Mouse (Mus musculus) right cerebral cortex, postnatal 25 days (tissue): ENCODE data around the gene Kcnmb2.
A peak's percentile ranks its signal among the peaks of the same experiment; 100 is the strongest.

Source experiments
- DNase-seq: peaks from one replicate; pipeline ENCODE4 v3.0.0; 2022

Kcnmb2 gene

DNA sequence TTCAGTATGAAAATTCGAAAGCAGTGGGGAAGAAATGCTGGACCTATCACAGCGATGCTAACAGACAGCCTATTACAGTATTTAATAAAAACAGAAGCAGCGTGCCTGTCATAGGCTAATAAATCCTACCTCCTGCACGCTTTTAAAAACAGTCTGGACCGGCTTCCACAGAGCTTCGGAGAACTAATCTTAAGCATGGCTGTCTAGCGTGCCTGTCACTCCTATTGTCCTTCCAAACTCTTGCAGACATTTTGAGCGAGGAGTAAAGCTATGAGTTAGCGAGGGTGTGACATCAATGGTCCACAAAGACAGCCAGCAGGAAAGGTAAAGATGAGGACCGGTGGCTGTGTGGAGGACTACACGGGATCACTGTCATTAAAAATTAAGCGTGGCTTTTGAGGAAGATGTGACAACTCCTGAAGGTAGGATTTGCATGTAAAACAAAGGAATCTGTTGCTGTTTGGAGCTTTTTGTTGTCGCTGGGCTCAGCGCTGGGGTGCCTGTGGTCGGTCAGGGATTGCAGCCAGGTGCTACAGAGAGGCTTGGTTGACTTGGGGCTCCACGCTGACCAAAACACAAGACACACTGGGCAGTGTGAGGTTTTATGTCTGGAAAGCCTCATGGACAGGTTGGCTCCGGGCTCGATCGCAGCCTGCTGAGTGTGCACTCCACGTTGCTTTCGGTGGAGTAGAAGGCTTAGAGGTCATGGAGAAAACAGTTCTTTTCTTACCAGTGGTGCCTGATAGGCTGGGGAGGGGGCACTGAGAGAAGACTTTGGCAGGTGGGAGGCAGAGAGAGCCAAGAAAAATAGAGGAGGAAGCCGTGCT lies at the start of gene Kcnmb2:
Kcnmb2 (plus strand) TSS at position 4 of the 827 bp plus-strand sequence.
- no peak for DNase-seq

DNA sequence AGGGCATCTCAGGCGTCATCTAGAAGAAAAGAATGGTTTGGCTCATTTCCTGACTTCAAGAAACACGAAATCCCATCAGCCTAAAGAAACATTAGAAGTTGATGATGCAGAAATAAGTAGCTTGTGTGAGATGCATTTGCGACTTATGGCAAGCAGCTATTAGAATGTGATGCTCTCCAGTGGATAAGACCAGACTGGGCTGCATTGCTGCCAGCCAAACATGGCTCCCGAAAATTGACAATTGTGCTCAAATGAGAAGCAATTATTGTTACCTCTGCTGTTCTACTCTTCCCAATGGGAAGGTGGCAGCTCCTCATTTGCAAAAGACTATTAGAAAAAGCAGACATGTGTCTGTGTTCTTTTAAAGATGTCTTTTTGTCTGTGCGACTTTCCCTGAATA lies 38.8 kb upstream of the Kcnmb2 start:
- DNase-seq: no peak

DNA sequence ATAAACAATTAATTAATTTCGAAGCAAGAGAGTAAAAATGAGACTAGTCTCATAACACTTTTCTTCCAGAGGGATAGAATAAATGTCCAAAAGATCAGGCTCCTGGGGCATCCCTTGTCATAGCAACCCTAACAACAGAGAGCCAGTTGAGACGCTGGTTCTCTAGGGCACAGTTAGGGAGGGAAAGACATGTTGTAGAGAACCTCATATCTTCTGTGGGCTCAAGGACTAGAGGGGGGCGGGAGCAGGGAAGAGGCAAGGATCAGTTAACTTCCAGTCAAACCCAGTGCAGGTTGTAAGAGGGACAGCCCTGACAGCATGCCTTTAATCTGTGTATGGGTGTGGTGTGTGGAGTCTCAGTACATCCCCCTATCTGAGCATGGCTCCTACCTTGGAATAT lies 38.2 kb upstream of the Kcnmb2 start:
- no peak for DNase-seq

DNA sequence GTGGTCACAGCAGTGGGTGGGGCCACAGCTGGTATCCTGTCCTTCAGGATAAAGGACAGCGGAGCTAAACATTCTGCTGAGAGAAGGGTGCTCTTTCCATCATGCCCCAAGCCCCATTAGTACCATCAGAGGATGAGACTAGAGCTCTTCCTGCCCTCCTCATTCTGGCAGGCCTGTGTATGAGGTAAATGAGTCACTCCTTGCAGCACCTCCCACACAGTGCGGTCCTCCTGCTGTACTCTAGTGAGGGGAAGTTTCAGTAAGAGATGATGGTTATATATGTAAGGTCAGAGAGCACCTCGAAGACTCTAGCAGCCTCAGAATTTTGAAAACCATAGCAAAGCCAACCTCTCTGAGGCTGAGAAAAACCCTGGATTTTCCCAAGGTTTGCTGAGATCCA lies 30.8 kb upstream of the Kcnmb2 start:
- peak; percentile 15 for DNase-seq

DNA sequence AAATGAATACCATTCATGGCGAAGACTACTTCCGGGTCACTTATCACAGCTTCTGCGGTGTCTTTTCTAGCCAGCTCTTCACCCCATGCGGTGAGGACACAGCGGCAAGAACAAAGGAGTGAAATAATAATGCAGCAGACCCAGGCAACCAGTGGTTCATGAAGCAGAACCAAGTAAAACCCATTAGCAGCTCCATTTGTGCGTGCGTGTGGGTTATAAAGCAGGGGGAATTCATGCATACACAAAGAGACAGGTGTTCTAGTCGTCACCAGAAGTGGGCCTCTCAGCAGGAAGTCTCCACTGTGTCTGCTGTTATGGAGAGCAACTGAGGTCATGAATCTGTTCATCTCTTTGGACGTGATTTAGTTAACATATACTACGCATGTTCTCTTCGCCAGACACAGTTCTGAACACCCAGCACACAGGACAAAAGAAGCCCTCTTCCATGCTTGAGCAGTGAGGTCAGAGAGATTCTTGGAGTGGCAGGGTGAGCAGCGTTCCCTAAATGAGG lies 19.6 kb upstream of the Kcnmb2 start:
- DNase-seq: no peak

DNA sequence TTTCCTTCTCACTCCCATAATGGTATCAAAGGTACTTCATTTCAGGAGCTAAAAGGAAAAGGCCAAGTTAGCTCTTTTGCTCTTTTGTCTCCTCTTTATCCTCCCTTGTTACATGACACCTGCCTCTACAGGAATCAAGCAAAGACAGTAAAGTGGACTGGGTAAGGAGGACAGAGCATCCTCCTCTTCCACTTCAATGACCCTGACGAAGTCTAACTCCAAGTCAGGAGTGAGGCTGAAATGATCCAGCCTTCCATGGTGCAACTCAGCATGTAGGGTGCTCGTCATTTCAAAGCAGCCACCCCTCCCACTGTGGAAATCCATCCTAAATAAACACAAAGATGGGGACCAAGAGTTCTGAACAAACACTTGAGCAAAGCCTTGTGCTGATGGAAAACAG lies 9.7 kb upstream of the Kcnmb2 start:
- no peak for DNase-seq

DNA sequence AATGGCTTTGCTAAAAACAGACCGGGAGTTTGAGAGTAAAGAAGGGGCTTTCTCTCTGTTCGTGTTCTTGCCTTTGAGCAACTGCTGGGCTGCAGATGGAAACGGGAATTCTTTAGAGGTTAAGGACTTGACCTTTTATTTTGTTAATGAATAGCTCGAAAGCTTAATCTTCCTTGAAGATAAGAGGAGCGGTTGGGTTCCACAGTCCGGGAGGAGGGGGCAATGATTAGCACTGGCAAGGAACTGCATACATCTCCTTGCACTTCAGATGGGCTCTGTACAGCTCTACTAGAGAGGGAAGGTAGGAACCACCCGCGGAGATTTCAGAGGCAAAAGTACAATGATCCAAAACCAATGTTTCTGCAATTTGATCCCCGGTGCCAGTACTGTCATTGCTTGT lies 1.2 kb downstream of the Kcnmb2 start:
- DNase-seq: no peak

DNA sequence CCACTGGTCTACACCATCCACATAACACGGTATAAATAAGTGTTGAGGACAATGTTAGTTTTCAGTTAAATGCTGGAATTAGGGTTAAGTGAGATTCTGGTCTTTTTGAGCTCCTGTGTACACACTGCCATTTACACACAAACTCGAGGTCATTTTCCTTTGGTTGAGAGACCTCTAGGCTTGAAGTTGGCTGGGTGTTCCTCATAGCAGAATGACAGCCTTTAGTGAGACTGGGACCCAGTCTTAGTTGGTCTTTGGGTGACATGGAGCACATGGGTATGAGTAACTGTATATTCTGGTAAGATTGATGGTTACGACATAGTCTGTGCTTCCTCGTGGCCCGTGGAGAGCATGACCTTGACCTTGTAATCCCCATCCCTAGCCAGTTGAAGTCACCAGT lies 1.8 kb downstream of the Kcnmb2 start:
- no peak for DNase-seq

DNA sequence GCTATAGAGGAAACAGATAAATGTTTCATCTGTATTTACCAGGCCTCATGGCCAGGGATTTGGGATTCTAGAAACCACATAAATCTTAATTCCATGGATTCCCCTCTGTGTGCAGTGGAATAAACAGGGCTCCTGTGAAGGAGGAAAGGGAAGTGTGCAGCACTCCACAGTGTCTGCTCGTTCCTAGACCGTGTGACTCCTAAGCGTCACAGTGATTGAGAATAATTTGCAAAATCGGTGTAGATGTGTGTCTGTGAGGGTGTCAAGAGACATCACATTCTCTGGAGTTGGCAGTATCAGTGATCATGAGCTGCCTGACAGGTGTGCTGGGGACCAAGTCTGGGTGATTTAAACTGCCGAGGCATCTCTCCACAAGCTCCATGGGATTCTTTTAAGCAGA lies 8.9 kb downstream of the Kcnmb2 start:
- DNase-seq: no peak

DNA sequence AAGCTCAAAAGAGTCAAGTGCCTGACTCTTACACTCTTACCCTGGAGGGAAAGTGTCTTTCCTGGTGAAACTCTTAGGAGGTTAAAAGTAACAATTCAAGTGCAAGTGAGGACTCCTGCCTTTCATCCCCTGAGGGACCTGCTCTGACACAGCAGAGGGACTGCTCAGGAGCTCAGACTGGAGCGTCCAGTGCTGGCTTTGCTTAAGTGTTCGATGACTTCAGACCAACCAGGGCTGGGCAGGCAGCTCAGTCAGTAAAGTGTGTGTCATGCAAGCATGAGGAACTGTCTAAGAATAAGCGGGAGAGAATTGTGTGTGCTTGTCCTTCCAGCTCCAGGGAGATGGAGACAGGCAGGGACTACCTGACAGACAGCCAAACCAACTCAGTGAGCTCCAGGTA lies 9.4 kb downstream of the Kcnmb2 start:
- DNase-seq: no peak

DNA sequence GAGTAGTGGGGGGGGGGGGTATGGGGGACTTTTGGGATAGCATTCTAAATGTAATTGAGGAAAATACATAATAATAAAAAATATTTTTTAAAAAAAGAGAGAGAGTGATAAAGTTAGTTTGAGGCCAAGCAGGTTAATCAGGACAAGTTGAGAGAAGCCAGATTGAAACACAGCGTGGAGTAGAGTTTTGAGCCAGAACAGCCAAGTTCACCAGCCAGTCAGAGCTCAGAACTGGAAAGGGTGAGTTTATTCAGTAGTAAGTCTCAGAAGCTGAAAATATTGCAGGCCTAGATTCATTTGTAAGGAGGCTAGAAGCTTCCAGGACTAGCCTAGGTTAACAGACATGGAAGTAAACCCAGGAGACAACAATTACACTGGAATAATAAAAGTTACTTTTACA lies 26.2 kb downstream of the Kcnmb2 start:
- no peak for DNase-seq

DNA sequence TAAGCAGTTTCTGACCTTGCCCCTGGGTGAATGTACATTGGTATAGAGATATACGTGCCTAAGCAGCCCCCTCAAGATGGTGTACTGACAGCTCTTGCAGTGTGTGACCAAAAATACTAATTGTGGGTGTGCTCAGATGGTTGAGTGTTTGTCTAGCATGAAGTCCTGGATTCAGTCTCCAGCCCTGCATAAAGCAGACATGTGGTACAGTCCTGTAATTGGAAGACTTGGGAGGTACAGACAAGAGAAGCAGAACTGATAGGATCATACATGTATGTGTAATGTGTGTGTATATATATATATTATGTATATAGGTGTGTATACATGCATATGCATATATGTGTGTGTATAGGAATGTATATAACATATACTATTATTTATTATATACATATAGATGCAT lies 32.4 kb downstream of the Kcnmb2 start:
- DNase-seq: no peak

DNA sequence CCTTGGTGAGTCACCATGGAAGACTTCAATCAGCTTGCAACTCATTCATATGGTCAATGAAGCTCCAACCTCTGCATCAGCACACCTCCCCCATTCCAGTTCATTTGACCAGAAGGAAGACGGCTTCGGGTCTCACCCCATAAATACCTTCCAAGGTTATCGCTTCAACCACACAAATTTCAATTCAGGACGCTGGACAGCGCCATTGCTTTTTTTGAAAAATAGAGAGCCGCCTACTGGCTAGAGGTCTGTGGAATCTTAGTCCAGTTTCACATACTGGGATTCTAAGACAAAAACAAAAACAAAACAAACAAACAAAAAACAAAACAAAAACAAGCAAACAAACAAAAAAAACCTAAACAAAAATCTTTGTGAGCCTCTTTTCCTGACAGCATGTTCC lies 39.2 kb downstream of the Kcnmb2 start:
- no peak for DNase-seq

DNA sequence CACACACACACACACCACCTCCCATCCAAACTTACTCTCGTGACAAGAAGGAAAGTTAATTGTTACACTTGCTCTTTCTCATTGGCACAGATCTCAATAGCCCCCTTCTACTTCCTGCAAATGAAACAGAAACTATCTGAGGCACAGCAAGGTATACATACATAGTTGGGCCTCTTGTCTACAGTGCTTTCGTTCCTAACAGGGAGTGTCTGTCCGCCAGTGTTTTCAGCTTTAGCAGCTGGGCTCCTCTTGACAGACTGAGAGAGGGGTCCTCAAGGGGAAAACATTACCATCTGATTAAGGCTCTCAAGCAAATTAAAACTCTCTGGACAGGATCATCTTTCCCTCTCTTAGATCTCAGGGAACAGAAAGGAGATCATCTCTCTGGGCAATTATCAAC lies 51.9 kb downstream of the Kcnmb2 start:
- DNase-seq: no peak

DNA sequence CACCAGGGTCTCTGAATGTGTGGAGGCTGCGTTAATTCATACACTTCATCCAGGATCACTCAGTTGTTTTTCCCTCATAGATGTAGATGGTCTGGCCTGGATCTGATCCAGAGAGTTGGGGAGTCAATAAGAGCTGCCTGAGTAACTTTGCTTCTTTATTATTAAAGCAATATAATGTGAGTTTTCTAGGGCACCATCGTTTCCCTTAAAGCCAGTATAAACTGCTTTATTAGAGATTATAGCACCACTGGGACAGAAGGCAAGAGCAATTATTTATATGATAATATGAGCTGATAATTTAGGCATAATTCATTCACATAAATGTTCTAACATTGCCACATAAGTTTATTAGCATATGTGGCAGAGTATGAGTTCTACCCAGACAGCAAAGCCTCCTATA lies 52.7 kb downstream of the Kcnmb2 start:
- DNase-seq: no peak

DNA sequence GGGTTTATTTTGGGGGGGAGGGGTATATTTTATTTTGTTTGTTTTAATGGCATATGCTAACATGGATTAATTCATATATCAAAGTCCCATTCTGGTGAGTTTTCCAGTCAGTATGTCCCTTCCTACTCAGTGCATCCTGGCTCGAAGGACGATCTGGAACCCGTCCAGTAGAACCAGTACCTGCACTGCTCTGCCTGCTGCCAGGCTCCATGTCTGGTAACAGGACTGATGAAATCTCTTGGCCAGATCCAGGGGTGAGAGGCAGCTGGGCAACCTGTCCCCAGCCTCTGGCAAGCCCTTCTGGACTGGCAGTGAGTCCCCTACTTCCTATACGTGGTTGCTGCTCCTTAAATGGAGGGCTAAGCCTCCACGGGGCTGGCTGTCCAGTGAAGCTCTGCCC lies 57.5 kb downstream of the Kcnmb2 start:
- DNase-seq: no peak

DNA sequence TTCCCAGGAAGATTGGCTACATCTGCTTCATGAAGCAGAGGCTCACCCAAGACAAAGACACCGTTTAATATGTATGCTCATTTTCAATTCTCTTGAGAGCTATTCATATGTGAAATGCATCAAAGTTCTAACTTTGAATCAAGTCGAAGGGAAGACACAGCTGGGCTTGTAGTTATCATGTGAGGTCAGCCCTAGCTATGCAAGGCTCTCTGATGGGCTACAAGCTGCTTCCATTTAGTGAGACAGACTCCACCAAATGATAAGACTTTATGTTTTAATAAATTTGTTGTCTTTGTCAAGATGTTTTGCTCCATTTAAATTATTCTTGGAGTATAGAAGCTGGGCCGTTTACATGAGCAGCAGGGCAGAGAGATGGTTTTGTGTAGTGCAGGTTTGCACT lies 58.9 kb downstream of the Kcnmb2 start:
- DNase-seq: no peak

DNA sequence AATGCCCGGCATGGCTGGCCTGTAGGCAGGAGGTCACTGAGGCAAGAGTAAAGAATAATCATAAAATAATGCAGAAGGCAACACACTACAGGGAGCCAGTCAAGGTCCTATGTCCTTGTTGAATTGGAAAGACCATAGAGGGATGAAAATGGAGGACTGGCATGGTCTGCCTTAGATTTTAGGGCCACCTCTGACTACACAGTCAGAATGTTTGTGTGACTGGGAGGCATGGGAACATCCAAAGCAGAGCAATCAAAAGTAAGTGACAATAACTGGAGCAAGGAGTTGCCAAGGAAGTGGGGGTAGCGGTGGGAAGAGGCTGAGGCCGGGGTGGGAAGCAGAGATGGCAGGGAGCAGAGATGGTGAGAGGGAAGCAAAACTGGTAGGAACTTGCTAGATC lies 60.8 kb downstream of the Kcnmb2 start:
- no peak for DNase-seq

DNA sequence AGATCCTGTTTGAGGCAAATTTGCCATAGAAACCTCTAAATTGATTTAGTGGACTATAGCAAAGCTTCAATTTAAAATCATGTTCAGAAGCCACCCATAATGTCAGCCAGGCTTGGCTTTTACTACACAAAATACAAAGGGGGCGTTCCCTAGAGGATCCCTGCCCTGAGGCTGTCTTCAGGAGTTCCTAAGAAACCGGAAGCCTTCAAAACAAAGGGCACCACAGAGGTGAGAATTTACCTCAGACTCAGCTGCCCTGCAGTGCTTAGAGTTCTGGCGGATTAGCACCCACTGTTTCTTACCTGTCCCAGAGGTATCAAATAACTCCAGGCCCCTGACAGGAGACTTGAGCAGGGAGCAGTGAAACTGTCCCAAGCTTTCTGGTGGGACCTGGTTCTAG lies 77.4 kb downstream of the Kcnmb2 start:
- DNase-seq: no peak

DNA sequence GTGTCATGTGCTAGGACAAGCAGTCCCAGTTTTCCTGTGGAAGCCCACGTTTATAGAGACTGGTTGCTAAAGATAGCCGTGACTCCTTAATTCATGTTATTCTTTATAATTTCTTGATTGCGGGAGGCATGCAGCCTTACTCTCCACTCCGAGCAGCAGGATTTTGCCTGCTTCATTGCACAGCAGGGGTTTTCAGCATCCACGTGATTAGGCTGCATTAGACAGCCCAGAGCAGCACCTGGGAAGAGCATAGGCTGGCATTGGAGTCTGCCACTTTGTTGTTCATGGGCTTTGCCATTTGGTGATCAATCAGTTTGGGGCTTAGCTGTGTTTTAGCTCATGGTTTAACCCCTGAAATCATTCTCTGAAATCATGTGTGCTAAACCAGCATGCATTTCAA lies 80.1 kb downstream of the Kcnmb2 start:
- no peak for DNase-seq

DNA sequence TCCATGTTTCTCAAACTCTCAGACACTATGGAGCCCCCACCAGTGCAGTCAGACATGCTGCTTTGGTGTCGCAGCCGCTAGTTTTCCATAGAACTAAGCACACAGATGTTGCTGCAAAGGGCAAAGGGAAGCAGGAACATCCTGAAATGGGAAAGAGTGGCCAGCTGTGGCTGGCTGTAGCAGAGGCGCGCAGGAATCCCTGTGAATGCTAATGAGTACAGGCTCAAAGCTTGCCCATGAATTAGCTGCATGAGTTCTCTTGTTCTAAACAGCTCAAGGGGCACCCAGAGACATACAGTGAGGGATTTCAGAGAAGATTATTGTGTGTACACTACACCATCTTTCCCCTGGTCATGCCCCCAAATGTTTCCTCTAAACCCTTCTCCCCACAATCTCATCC lies 82.8 kb downstream of the Kcnmb2 start:
- no peak for DNase-seq

DNA sequence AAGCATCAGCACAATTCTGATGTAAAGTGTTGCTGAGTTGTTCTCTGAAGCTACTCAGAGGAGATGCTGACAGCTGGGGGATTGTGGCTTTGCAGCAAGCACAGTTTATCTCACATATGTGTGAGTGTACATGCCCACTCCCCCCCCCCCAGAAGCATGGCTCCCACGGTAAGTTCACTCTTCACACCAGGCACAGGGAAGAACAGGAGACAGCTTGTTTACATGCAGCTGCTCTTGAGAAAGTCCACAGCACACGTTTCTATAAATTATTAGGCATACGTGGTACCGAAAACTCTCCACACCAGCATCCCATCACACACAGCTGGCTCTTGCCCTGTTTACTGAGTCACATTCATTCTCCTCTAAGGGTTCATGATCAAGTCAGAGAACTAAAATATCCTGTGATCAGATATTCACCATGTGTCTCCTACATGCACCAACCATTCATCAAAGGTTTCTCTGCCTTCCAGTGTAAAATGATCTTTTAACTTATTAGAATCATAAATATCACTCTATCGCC lies 89.3 kb downstream of the Kcnmb2 start:
- DNase-seq: no peak

DNA sequence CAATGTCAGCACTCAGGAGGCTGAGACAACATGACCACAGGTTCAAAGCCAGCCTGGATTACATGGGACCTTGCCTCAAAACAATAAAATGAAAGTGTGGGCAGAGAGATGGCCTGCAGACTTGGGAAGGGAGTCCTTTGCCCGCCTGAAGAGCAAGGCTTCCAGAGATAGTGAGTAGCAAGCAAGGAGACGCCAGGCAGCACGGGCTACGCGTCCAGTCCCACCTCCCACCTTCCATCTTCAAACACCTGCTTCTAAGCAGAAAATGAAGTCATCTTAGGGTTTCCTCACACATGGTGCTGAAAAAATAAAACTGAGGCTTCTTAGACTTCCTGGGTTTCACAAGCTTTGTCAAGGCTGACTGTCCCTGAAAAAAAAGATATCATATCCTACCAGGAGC lies 109.3 kb downstream of the Kcnmb2 start:
- no peak for DNase-seq

DNA sequence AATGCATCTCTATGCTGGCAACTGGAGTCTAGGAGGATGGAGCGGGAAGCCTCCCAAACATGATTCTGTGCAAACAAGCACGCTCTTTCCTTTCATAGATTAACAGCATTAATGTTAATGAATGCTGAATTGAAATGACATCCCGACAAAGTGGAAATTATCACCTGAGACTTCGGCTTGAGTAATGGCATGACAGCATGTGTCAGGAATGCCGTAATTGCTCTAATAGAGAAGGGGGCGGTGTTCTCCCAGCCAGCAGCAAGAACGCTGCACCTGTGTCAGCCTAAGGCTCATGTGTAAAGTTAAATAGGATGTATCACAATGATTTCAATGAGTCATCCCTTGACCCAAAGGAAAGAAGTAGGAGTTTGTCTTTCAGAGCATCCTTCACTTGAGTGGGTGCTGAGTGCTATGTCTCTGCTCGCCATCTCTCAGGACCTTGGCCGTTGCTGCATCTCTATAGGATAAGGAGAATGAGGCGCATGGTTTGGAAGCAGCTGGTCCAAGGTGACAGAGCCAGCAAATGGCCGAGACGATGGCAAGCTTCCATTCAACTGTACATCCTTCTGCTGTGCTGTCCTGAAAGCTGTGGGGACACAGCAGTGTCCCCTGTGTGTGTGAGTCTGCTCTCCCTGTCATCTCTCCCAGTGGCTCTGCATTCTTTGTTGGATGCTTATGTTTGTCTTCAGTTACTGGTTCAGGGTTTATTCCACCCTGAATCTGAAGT lies 110.1 kb downstream of the Kcnmb2 start:
- no peak for DNase-seq
